Mouse (Mus musculus): ENCODE results near the gene Apom. TPM values are rescaled to one million over a fixed set of nuclear protein-coding genes. Genes with fewer than 3 reads are reported as not detected.

Gene Apom
- polyA plus RNA-seq (2015; fragmentation: Nextera tagmentation; extraction: Ambion mirVana) = 0.93 and 0.99 TPM in 2 replicates

- Histone ChIP-seq H3K4me2 (no peak within 1 kb of the TSS), H3K36me3 (ENCODE audit: poor library complexity, severe bottlenecking) (peaks cover 13% of the 10 kb centered on the region), H3K9ac (no peak within 1 kb of the TSS), H3K9me3 (replicated peaks) (no peaks in the 10 kb centered on the region), H3K4me1 (peaks cover 17% of the 10 kb centered on the region), H3K27ac (no peak within 1 kb of the TSS), H3K27me3 (no peaks in the 10 kb centered on the region), H3K4me3 (no peak within 1 kb of the TSS)
- no peak for ATAC-seq
- 84% methylated on average over 15 of the region's 15 CpGs for WGBS
Measured at GRCm38 (mm10) chr17:35131500-35132173, at the start of gene Apom. Gene Apom (minus strand): TSS chr17:35132050.

DNA sequence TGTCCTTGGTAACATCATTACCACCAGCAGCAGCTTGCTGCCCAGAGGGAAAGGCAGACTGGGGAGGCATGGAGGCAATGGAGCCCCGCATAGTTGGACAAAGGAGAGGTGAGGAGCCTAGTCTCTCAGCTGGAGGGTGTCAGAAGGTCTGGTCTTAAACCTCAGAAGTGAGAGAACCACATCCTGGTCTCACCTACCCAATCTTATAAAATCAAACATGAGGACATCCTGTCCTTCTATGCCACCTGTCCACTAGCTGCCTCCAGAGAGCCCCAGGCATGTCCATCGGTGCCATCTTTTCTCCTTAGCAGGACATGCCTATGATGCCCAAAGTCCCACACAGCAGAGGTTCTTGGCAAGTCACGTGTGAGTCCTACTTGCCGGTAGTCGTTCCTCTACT is 48.2 kb upstream of the Apom start:
- Histone ChIP-seq H3K4me2 (no peak overlapping the region), H3K27ac (no peak overlapping the region), H3K4me3 (no peak overlapping the region), H3K9ac (no peak overlapping the region), H3K4me1 (no peaks in the 10 kb centered on the region), H3K27me3 (no peaks in the 10 kb centered on the region), H3K36me3 (ENCODE audit: poor library complexity, severe bottlenecking) (no peaks in the 10 kb centered on the region), H3K9me3 (replicated peaks) (no peaks in the 10 kb centered on the region)
- no peak for ATAC-seq
- 93% methylated on average over 5 of the region's 5 CpGs for WGBS

DNA sequence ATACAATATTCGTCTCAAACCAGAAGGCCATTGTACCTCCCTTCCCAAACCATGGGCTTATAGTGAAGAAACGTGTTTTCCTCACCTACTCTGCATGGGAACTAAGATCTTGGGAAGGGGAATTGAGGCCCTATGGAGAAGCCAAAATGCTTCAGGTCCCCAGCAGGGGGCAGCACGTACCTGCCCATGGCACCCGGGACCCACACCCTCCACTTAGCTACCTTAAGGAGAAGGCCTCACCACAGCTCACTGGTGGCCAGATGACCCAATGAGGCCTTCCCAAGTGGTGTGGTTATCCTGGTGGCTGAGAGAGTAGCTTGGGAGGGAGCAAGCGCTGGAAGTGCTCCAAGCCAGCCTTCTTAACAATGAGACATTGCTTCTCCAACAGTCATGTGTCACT is 46.7 kb upstream of the Apom start:
- 14% methylated on average over 5 of the region's 5 CpGs for WGBS
- H3K4me3 ChIP-seq = no peak overlapping the region
- H3K4me2 ChIP-seq = no peak overlapping the region
- H3K27me3 ChIP-seq = no peaks in the 10 kb centered on the region
- H3K9ac ChIP-seq = no peak overlapping the region
- no peaks in the 10 kb centered on the region for H3K36me3 ChIP-seq (ENCODE audit: poor library complexity, severe bottlenecking)
- 0 out of 2 replicates have a peak, but pooled peaks have one; percentile 43 for ATAC-seq
- H3K9me3 ChIP-seq (replicated peaks) = no peaks in the 10 kb centered on the region
- no peak overlapping the region for H3K27ac ChIP-seq
- no peaks in the 10 kb centered on the region for H3K4me1 ChIP-seq

GRCm38 (mm10) chr17:35175968-35176367 is 44.1 kb upstream of the Apom start, which contains the start of gene Aif1:
Gene Aif1 (minus strand): TSS chr17:35176068.
- no peaks in the 10 kb centered on the region for H3K27me3 ChIP-seq
- H3K4me1 ChIP-seq = no peaks in the 10 kb centered on the region
- H3K9me3 ChIP-seq (replicated peaks) = no peaks in the 10 kb centered on the region
- H3K36me3 ChIP-seq (ENCODE audit: poor library complexity, severe bottlenecking) = no peaks in the 10 kb centered on the region
- WGBS = 50% methylated on average over 2 of the region's 2 CpGs
- H3K4me3 ChIP-seq = no peak within 1 kb of the TSS
- no peak within 1 kb of the TSS for H3K9ac ChIP-seq
- H3K4me2 ChIP-seq = no peak within 1 kb of the TSS
- ATAC-seq = no peak
- no peak within 1 kb of the TSS for H3K27ac ChIP-seq

GRCm38 (mm10) chr17:35175382-35175781 is 43.5 kb upstream of the Apom start:
- H3K4me3 ChIP-seq = no peak overlapping the region
- H3K9ac ChIP-seq = no peak overlapping the region
- WGBS = 79% methylated on average over 6 of the region's 6 CpGs

GRCm38 (mm10) chr17:35174201-35174977 is 42.5 kb upstream of the Apom start:
- 78% methylated on average over 8 of the region's 8 CpGs for WGBS
- H3K4me2 ChIP-seq = no peak overlapping the region
- no peaks in the 10 kb centered on the region for H3K36me3 ChIP-seq (ENCODE audit: poor library complexity, severe bottlenecking)
- H3K9ac ChIP-seq = no peak overlapping the region
- H3K9me3 ChIP-seq (replicated peaks) = no peaks in the 10 kb centered on the region
- H3K4me1 ChIP-seq = no peaks in the 10 kb centered on the region
- no peaks in the 10 kb centered on the region for H3K27me3 ChIP-seq
- ATAC-seq = no peak
- no peak overlapping the region for H3K27ac ChIP-seq
- H3K4me3 ChIP-seq = no peak overlapping the region

More at GRCm38 (mm10) chr17:35175382-35175781, 43.5 kb upstream of the Apom start:
- no peak for ATAC-seq
- Histone ChIP-seq H3K27ac (no peak overlapping the region), H3K4me1 (no peaks in the 10 kb centered on the region), H3K9me3 (replicated peaks) (no peaks in the 10 kb centered on the region), H3K36me3 (ENCODE audit: poor library complexity, severe bottlenecking) (no peaks in the 10 kb centered on the region), H3K27me3 (no peaks in the 10 kb centered on the region), H3K4me2 (no peak overlapping the region)

- Histone ChIP-seq H3K9ac (no peak overlapping the region), H3K27me3 (no peaks in the 10 kb centered on the region)
Measured at GRCm38 (mm10) chr17:35173329-35173728, 41.5 kb upstream of the Apom start.

DNA sequence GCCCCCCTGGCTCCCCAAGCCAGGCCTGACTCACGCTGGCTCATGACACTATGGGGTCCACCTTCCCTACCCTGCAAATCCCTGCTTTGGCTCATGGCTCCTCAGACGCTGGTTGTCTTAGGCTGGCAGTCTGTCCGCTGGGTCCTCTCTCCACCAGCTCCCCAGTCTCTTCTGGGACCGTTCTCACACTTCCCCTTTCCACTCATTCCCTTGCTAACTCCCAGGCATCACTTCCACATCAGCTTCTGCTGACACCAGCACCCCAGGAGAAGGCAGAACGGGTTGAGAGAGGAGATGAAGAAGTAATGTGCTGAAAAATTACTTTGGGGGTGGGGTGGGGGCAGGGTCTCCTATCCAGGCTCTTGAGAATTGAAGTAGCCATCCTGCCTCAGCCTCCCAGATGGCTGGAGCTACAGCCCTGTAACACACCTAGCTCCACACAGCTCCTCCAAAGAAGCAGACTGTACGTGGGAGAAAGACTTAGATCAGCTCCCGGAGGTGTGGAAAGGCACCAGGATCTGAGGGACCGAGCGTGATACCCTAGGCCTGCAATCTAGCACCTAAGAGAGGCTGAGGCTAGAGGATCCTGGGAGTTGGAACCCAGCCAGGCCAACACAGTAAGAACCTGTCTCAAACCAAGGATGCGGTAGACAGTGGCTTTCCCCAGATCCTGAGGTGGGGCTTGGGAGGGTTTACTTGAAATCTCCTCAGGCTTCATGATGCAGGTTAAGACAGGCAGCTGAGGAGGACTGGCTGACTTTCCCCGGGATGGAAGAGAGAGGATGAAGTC is 40.8 kb upstream of the Apom start:
- Histone ChIP-seq H3K4me2 (no peak overlapping the region), H3K27me3 (no peaks in the 10 kb centered on the region), H3K9me3 (replicated peaks) (no peaks in the 10 kb centered on the region), H3K9ac (no peak overlapping the region), H3K4me1 (no peaks in the 10 kb centered on the region), H3K36me3 (ENCODE audit: poor library complexity, severe bottlenecking) (no peaks in the 10 kb centered on the region), H3K27ac (no peak overlapping the region), H3K4me3 (no peak overlapping the region)
- no peak for ATAC-seq
- 78% methylated on average over 11 of the region's 11 CpGs for WGBS

More at GRCm38 (mm10) chr17:35173329-35173728, 41.5 kb upstream of the Apom start:
- Histone ChIP-seq H3K4me1 (no peaks in the 10 kb centered on the region), H3K4me3 (no peak overlapping the region), H3K4me2 (no peak overlapping the region), H3K36me3 (ENCODE audit: poor library complexity, severe bottlenecking) (no peaks in the 10 kb centered on the region), H3K9me3 (replicated peaks) (no peaks in the 10 kb centered on the region), H3K27ac (peak overlapping the region; percentile 19; the same call in 1 of the 2 replicates)
- 65% methylated on average over 3 of the region's 3 CpGs for WGBS
- ATAC-seq = no peak

GRCm38 (mm10) chr17:35168541-35169207 is 36.8 kb upstream of the Apom start:
- no peaks in the 10 kb centered on the region for H3K27me3 ChIP-seq
- H3K27ac ChIP-seq = no peak overlapping the region
- no peak overlapping the region for H3K4me2 ChIP-seq
- no peaks in the 10 kb centered on the region for H3K9me3 ChIP-seq (replicated peaks)
- ATAC-seq = no peak
- H3K4me1 ChIP-seq = peaks cover 13% of the 10 kb centered on the region
- no peaks in the 10 kb centered on the region for H3K36me3 ChIP-seq (ENCODE audit: poor library complexity, severe bottlenecking)
- H3K9ac ChIP-seq = 0 out of 2 replicates have a peak overlapping the region, but pooled peaks have one; percentile 12
- no peak overlapping the region for H3K4me3 ChIP-seq
- 23% methylated on average over 4 of the region's 4 CpGs for WGBS

DNA sequence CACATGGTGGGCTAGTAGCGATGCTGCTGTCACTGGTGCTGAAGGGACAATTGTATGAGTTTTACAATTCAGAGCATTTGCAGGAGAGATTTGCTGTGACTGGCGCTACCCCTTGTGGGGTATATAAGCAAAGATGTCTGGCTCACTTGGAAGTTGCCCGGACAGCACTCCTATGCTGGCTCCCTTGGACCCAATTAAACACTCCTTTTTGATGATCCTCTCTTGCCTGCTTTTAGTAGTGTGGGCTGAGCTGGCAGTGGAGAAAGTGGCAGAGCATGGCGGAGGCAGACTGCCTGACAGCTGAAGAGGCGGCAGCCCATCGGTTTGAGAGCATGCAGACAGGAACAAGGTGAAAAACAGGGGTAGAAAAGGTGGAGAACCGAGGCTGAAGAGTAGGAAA is 35.9 kb upstream of the Apom start:
- Histone ChIP-seq H3K9ac (no peak overlapping the region), H3K4me1 (peaks cover 22% of the 10 kb centered on the region), H3K4me3 (no peak overlapping the region), H3K9me3 (replicated peaks) (no peaks in the 10 kb centered on the region), H3K36me3 (ENCODE audit: poor library complexity, severe bottlenecking) (no peaks in the 10 kb centered on the region), H3K27ac (no peak overlapping the region), H3K27me3 (no peaks in the 10 kb centered on the region), H3K4me2 (no peak overlapping the region)
- no peak for ATAC-seq
- 87% methylated on average over 7 of the region's 7 CpGs for WGBS

DNA sequence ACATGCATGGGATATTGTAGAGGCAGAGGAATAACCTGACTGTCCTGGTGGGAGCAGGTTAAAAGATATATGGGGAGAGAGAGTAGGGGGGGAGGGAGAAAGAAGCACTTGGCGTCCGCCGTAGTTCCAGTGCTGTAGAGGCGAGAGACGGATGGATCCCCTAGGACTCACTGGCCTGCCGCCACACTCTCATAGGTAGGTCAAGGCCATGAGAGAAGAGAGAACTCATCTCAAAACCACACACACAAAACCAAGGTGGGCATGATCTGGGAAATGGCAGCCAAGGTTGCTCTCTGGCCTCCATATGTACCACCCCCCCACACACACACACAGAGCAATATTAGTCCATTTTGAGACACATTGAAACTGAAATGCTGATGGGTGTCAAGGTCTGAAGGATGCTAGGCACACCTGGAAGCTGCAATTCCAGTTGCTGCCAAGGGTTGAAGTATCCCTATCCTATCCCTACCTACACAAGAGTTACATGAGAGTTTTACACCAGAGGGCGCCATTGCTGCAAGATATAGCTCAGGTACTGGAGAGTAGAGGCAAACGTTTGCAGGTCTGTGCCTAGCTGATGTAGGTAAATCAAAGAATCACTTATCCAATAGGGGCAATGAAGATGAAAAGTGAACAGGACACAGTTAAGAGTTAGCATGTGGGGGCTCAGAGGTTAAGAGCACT is 34.6 kb upstream of the Apom start:
- Histone ChIP-seq H3K4me2 (peak overlapping the region; percentile 99), H3K9ac (peak overlapping the region; percentile 69), H3K36me3 (ENCODE audit: poor library complexity, severe bottlenecking) (peaks cover 12% of the 10 kb centered on the region), H3K9me3 (replicated peaks) (no peaks in the 10 kb centered on the region), H3K27ac (peak overlapping the region; percentile 97), H3K4me1 (peaks cover 35% of the 10 kb centered on the region), H3K27me3 (no peaks in the 10 kb centered on the region), H3K4me3 (peak overlapping the region; percentile 100)
- WGBS = 70% methylated on average over 8 of the region's 8 CpGs
- no peak for ATAC-seq
